Mouse (Mus musculus) gastrocnemius, adult 18-20 months (tissue): ENCODE measurements around the gene Ly9. TPM values are rescaled to one million over a fixed set of nuclear protein-coding genes. Genes with fewer than 3 reads are reported as not detected.

ENCODE experiments used
- DNase-seq: peaks from one replicate; pipeline ENCODE4 v3.0.0; 2021; ENCODE audit warnings: low spot score
- long read RNA-seq, 2 experiments: library from polyadenylated mRNA; stranded (forward); transcript quantifications; one replicate each; pipeline ENCODE4 v2.0.0; 2021
- total RNA-seq, 2 experiments: library from RNA; stranded (reverse); gene quantifications; 2 replicates each; pipeline ENCODE4 v1.2.3; 2021

Ly9 gene
- total RNA-seq = under 1 TPM in 1 of 2 experiments, not detected in 1; 0.14 TPM
- long read RNA-seq, experiment 1 = 0 reads
- long read RNA-seq, experiment 2 = 0 reads

DNA sequence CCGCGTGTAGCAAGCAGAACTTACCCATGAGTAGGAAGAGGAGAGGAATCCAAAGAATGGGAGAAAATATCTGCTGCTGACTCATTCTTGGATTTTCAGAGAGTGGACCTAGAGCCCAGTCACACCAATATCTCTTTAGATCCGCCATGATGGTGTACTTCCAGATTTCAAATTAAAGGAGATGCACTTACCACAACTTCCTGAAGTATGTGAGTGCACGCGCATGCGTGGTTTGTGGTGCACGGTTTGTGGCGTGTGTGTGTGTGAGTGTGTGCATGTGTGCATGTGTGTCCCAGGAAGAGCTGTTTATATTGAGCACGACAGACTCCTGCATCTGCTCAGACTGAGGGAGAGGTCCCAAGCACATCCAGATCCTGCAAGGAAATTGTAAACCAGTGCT, at the start of gene Ly9:
Gene Ly9 (minus strand): TSS at position 235 of the 400 bp plus-strand sequence.
- DNase-seq = no peak

- no peak for DNase-seq
These were observed 45.5 kb upstream of the Ly9 start, which contains the start of gene Slamf7 for GRCm38 (mm10) chr1:171652734-171653133. TSS of gene Slamf7 (minus strand) at chr1:171653035.

GRCm38 (mm10) chr1:171648840-171649239, 41.6 kb upstream of the Ly9 start:
- DNase-seq = no peak

DNA sequence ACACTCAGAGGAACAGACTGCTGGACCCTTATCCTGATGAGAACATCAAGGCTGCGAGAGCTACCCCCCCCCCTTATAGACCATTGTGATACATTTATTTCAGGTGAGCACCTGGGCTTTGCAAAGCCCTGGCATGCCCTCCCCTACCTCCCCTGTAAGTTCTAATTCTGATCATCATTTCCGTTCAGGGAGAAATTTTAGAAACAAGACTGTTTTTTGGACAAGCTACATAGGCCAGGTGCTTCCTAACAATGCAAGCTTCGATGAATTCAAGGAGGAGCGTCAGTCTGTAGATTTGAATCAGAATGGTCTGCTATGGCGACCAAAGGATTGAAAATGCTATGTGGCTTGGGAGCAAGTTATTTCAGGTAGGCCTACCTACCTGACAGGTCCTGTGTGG, 40.5 kb upstream of the Ly9 start:
- DNase-seq = no peak

DNA sequence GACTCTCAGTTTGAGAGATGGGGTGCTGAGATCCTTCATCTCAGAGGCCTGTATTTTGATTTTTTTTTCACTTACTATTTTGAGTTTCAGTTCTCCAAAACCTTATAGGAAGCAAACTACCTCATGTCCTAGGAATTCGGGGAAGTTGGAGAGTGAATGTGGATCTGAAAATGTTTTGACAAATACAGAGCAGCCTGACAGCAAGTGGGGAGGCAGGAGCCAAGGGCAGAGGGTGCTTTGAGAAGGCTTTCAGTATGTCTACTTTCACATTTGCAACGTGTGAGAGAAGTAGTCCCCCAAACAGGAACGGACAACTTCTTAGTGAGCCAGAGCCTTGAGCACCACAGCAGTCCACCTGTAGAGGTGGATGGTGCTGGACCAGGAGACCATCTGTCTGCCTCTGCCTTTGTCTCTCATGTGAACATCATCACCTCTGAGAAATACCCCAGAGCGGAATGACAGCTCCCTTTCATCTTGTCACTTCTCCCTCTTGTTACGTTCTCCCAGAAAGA, 39.3 kb upstream of the Ly9 start:
- no peak for DNase-seq

DNA sequence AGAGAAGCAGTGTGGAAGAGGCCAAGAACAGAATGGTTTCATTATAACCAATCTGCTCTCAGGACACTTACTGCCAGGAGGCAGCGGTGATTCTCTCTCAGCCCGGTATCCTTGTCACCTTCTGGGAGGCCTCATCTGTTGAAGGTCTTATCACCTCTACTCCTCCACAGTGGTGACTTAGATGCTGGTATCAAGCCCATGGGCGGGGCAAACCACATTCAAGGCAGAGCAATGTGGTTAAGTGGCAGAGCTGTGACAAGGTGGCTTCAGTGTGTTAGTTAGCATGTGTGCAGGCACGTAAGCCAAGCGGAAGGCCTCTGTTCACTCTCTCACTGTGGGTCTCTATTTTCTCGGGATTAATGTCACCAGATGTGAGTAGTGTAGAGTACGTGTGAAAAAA, 36.4 kb upstream of the Ly9 start:
- no peak for DNase-seq

DNA sequence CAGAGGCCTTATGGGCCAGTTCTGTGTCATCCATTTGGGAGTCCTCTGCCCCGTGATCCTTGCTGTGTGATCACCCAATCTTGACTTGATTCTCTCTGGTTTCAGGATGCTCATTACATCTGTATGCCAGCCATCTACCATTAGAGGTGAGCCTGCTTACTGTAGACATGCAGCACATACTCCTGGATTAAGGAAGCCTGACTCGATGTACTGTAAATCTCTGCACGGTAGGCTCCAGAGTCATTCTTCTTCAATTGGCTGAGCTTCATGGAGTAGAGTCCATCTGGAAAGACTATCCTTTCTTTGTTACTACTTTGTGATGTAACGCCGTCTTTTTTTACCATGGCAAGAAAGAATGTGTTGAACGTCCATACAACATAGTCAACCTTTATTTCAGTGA, 33.6 kb upstream of the Ly9 start:
- no peak for DNase-seq

DNA sequence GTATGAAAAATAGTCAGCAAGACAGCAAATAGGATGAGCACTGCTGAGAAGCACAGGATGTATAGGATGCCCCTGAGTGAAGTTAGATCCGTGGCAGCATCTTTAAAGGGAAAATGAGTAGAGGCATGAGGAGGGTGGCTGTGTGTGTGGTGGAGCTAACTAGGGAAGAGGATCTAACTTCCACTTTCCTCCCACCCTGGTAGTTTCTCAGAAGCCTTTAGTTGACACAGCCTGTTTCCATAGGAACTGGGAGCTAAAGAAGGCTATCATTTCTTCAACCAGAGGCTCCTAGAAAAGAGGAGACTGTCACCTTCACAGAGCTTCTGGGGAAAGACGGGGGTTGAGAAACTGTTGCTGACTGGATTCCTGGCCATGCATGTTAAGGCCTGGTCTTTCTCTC, 31.5 kb upstream of the Ly9 start:
- no peak for DNase-seq

DNA sequence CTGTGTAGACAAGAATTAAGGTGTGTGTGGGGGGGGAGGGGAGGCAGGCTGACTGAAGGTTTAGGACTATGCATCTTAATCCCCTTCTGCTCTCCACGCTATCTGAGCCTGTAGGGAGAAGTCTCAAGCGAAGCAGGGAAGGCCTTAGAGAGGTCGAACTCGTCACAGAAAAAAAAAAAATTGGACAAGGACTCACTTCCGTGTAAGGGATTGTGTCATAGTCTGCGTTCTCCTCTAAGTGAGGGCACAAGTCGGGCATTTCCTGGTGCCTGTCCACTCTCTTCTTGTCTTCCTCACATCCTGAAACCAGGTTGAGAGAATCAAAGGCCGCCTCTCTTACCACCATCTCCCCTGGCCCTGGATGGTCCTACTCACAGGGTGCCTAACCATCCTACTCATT, 29.9 kb upstream of the Ly9 start:
- no peak for DNase-seq

GRCm38 (mm10) chr1:171635696-171636095, 28.5 kb upstream of the Ly9 start:
- DNase-seq = no peak

DNA sequence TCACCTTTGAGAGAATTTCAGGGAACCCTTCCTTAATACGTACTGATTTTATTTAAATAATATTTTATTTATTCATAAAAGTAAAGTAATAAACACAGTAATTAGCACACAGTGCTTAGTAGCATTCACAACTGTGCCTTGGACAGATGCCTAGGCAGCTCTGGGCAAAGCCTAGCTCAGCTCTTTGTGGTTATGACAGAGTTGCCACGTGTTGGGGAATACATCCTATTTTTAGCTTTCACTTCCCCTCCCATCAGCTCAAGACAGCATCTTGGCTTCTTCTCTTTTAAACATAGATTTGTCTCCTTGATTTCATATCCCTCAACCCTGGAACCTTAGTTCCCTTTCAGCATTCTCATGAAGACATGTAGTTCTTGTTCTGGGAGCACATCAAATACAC, 24.2 kb upstream of the Ly9 start:
- no peak for DNase-seq

GRCm38 (mm10) chr1:171630912-171631311, 23.7 kb upstream of the Ly9 start:
- DNase-seq = no peak

DNA sequence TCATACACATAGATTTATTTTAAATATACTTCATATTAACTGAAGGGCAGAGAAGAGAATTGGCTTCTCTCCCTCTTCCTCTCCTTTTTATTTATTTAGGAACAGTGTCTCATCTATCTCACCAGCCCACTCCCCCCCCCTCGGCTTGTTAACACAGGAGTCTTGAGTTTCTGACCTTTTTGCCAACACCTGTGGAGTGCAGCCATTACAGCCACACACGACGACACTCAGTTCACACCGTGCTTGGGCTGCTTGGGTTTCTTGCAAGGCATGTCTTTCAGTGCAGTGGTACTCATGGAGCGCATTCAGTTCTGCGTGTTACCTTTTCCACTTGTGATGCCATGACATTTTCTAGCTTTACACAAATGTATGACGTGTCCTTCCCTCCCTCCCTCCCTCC, 22.8 kb upstream of the Ly9 start:
- no peak for DNase-seq

DNA sequence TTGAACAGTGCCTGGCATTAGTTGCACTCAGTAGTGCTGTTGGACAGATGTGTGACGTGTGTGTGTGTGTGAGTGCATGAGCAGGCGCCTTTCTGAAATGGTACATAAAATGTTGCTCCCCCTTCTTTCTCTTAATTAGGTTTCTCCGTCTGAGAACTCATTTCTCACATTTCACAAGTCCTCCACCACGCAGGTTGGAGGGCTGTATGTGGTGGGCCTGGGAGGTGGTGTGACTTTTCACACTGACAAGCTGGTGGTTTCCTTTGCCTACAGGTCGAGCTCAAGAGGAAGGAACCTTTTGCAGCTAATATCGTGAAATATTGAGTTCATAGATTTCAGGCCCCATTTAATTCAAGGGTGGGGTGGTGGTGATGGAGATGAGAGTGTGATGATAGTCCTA, 22.0 kb upstream of the Ly9 start:
- no peak for DNase-seq

- DNase-seq = no peak
These were observed 20.6 kb upstream of the Ly9 start for GRCm38 (mm10) chr1:171627801-171628200.

GRCm38 (mm10) chr1:171620091-171620490, 12.9 kb upstream of the Ly9 start:
- DNase-seq = no peak

GRCm38 (mm10) chr1:171619645-171620044, 12.4 kb upstream of the Ly9 start:
- DNase-seq = no peak

DNA sequence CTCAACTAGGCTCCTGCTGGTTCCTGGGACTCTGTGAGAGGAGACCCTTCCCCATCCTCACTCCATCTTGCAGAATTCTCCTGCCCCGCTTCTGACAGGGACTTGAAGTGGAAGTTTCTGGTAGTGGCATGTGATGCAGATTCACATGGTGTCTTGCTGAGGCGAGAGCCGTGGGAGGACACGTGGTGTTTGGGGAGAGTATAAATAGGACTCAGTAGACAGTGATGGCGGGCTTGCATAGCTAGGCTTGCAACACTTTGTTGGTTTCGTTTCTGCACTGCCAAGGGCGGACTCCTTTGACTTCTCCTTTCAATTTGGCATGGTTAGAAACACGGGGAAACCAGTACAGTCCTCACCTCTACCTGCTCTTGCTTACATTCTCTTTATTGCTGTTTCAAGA, 11.8 kb upstream of the Ly9 start:
- DNase-seq = no peak

DNA sequence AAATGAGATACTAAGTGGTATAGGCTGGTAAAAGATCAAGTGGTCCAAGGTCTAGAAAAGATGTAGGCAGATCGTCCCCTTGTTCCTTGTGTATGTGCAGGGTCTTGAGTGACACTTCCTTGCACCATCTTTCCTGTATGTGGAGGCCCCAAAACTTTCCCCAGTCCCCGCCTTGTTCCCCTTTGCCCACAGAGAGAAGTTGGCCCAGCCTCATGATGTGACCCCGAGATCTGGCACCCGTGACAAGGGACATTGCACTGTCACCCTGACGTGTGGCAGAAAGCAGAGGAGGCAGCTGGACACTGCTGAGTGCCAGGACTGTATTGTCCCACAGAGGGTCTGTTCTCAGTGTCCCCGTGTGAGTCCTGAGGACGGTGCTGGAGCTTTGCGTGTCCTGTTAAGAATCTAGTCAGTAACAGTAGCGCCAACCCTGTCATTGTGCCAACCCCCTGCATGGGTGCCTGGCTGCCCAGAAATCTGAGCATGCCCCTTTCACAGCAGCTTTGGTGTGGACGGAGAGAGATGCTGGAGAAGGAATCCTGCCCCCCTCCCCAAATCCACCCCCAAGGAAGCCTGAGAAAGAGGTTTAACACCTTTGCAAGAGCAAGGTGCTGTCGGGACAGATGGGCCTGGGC, 9.8 kb upstream of the Ly9 start:
- DNase-seq = no peak

- DNase-seq = no peak
These were observed 6.8 kb upstream of the Ly9 start for GRCm38 (mm10) chr1:171613962-171614361.

DNA sequence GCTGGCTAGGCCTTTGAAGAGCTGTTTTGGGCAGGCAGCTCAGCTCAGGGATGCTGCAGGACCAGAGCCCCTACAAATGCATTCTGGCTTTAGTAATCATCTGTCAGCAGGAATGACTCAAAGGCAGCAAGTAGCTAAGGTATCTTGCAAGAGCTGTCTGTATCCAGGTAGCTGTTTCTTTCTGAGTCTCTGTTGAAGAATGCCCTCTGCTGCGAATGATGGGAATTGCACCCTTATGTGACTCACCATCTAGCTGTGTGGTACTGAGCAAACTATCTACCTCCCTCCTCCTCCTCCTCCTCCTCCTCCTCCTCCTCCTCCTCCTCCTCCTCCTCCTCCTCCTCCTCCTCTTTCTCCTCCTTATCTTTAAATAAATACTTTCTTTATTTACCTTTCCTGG, 3.6 kb upstream of the Ly9 start:
- no peak for DNase-seq

DNA sequence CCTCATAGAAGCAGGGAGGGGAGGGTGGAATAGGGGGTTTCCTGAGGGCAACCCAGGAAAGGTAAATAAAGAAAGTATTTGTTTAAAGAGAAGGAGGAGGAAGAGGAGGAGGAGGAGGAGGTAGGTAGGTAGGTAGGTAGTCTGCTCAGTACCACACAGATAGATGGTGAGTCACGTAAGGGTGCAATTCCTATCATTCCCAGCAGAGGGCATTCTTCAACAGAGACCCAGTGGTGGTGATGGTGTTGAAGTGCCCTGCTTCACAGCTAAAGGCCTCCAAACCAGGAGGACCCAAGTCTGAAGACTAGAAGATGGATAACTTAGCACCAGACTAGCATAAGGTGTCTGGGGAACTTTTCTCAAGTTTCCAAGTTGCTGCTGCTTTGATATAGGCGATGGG, 2.8 kb upstream of the Ly9 start:
- no peak for DNase-seq

DNA sequence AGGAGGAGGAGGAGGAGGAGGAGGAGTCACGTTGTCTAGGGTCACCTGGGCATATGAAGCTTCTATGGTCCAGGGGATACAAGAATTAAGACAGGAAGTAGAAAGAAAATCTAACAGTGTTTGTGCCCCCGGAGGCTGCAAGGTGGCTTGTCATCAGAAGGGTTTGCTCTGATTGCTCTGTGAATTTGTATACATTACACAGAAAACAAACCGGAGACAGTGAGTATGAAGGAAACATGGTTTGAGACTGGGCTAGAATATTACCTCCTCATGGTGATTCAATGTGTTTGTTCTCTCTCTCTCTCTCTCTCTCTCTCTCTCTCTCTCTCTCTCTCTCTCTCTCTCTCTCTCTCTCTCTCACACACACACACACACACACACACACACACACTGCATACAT, 554 bp downstream of the Ly9 start:
- DNase-seq = no peak

DNA sequence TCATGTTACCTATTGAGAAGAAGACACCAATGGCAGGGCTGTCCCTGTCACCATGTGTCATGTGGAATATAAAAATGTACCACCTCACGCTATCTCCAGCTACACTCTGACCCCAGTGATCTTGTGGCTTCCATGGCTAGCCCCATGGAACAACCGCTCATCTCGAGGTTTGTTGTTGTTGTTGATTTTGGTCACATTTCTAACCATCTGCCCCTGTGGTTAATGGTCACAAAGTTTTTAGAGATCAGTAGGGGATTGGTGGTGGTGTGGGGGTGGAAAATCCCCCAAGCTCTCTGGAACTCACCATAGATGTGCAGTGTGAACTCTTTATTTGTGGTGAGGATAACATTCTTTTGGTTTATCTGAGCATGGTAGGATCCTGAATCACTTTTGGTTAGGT, 2.5 kb downstream of the Ly9 start:
- no peak for DNase-seq
